Mouse (Mus musculus): ENCODE measurements around the gene Mia.

The Mia gene

DNA sequence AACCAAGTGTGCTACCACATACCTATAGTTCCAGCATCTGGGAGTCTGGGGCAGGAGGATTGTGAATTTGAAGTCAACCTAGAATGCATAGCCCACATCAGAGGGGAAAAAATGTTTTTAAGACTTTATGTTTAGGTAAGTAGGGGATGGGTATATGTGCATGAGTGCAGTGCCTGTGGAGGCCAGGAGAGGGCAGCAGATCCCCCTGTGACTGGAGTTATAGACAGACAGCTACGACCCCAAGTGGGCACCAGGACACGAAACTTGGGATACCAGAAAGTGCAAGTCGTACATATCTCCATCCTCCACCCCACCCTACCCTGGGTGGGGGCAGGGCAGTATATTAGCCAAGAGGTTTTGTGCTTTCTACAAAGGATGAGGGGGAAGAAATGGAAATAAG lies 4.0 kb upstream of the Mia start:
- no peak for DNase-seq

DNA sequence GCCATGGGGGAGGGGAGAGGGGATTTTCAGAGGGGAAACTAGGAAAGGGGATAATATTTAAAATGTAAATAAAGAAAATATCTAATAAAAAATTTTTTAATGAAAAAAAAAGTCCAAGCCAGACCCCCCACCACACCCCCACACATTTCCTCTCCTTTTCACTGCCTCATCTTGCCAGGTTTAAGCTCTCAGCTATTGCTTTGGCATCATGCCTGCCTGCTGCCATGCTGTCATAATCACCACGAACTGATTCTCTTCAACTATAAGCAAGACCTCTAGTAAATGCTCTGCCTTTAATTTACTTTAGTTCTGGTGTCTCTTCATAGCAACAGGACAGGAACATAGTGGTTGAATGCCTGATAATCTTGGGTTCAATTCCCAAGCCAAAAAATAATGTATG lies 1.5 kb upstream of the Mia start:
- no peak for DNase-seq

DNA sequence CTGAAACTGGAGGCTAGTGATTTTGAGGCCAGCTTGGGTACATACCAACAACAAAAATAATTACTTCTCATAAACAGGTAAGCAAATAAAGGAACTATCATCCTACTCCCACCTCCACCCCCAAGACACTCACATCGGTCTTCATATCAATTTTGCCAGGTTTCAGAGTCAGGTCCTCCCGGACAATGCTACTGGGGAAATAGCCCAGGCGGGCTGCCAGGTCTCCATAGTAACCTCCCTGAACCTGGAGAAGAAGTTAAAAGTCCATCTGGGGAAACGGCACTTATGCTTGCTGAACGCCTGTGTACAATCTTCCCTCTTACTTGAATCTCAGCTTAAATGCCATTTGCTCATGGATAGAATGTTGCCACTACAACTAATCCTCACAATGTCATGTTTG lies 921 bp downstream of the Mia start:
- DNase-seq = no peak

DNA sequence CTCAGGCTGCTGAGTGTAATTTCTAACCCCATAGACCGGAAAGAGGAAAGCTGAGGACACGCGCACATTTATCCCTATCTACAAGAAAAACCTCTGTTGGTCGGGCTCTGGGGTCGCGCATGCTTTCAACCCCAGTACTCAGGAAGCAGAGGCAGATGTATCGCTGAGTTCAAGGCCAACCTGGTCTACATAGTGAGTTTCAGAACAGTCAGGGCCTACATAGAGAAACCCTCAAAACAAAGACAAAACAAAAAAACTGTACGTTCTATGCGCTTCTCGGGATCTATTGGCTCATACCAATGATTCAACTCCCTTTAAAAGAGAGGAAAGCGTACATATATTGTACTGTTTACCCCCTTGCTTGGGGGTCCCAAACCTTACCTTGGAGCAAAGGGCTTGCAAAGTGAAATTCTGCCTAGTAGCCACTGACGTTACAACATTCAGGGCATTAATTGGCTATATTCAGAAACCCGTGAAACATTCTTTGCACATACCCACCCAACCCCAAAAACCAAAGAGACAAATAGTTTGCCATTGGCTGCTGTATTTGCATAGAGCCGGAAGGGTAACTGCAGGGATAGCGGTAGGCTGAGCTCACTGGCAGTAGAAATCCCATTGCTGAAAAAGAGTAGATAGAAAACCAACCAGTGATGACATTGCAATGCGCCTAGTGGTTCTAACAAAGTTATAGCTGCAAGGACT lies 1.6 kb downstream of the Mia start:
- DNase-seq = no peak

DNA sequence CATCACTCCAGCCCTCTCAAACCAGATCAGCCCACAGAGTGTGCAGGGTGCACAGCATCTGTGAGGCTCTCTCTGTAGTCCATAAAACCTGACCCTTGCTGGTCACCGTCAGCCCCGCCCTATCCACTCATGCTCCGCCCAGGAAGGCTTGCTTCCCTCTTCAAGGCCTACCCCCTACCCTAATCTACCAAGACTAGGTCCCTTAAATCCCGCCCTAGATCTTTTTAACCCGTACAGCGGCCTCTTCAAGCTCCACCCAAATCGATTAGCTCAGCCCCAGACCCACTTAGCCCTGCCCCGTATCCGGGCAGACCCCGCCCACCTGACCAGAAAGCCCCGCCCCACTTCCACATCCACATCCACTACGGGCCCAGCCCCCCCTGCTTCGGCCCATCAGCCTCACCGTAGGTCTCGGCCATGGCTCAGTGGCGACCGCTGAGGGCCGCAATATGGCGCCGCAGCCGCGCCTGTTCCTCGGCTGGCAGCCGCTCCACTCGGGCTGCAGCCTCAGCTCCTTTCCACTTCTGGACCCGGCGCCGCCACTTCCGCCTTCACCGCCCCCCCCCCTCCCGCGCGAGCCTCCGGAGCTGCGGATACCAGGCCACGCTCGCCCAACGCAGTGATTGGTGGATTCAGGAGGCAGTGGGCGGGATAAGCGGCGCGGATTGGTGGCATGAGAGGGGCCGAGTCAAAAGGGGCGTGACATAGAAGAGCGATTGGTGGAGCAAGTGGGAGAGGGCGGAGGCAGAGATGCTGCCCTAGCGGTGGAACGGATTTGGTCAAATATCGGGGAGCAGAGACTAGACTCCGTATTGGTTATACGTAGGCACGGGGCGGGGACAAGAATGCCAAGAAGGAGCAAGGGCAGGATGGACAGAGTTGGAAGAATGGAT lies 2.4 kb downstream of the Mia start, which contains the start of gene Rab4b:
TSS of gene Rab4b (minus strand) at position 573 of the 893 bp plus-strand sequence.
- peak; percentile 100 for DNase-seq

DNA sequence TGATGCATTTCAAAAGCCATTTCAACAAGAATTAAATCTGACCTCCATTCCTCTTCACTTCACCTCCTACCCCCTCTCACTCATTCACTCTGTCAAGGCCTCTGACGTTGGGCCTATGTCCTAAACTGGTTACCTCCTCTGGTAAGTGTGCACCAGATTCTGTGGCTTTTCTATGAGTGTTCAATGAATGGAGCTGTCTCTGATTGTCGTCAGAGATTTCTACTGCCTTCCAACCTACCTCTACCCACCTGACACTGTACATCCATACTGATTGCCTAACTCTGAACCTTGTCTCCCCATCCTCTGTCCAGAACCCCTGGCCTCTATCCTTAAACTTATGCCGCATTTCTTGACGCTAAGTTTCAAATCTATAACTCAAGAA lies 3.0 kb downstream of the Mia start:
- no peak for DNase-seq

DNA sequence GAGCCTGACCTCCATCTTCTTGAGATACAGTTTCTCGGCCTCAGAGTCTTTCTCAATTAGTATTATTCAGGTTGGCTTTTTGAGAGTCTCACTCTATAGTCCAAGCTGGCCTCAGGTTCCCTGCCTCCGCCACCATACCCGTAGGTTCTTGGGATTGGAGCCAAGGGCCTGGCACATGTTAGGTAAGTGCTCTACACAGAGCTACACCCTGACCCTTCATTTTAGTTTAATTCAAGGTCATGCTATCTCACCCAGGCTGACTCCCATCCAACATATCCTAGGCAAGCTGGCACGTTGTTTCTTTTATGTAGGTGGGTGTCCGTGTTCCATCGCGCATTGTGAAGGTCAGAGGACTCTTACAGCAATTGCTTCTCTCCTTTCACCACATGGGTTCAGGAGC lies 6.1 kb downstream of the Mia start:
- DNase-seq = no peak

DNA sequence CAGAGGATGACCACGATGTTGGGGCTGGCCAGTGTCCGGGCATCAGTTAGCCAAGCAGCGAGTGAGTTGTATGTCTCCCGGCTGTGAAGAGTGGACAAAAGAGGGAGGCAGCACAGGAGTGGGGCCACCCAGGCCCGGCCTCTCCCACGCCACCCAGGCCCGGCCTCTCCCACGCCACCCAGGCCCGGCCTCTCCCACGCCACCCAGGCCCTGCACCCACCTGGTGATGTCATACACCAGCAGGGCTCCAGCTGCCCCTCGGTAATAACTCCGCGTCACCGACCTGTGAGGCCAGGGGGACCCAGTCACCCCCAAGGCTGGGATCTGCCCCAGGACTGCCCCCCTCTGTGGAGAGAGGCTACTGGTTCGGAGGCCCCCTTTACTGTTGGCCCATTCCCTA lies 6.5 kb downstream of the Mia start:
- peak; percentile 17 for DNase-seq

DNA sequence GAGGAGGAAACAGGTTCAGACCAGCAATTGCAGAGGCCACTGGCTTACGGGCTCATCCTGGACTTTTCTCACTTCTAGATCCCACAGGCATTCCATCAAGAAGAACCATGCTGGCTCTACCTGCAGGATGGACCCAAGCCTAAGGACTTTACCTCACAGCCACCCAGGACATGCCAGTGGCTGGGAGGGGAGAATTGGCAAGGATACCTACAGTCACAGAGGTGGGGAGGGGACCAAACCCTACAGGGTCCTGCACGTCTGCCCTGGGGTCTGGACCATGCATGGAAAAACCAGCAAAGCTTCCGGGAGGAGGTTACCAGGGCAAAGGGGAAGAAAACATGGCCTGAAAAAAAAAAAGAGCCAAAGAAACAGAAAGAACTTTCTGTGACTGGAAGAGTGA lies 10.0 kb downstream of the Mia start:
- DNase-seq = no peak

DNA sequence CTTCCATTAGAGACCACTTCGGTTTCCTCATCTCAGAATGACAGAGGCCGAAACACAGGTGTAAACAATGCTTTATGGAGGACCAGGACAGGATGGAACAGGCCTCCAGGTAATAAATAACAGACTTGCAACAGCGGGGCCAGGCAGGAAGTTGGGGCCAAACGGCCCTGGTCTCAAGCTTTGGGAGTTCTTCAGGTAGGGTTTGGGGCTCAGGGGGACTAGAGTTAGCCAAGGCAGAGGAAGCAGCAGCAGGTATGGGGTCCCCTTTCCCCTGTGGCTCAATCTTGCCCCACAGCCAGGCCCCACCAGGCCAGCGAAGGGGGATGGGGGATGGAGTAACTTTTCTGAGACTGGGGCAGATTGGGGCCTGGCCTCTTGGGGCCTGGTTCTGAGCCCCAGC lies 12.6 kb downstream of the Mia start:
- no peak for DNase-seq

DNA sequence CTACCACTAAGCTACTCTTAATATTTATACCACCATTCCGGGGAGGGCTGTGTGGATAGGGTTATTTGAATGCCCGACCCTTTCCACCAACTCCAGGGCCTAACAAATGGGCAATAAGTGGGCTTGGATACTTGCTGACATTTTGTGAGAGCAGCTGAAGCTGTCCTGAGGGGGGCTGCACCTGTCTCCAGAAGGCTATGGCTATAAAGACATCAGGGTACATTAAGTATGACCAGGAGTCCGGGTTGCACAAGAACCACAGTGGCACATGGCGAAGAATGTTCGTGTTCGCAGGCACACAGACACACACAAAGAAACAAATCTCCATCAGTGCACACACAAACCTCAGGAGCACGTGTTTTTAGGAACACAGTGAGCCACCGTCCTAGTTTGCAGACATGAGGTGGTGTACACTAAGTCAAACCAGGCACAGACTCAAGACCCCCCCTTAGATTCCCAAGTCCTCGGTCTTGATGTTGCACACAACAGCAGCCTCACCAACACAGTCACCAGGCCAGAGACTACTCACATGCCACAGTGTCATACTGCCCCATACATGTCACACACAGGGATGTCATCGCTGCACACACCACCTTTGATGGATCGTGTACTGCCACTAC lies 13.4 kb downstream of the Mia start:
- no peak for DNase-seq

DNA sequence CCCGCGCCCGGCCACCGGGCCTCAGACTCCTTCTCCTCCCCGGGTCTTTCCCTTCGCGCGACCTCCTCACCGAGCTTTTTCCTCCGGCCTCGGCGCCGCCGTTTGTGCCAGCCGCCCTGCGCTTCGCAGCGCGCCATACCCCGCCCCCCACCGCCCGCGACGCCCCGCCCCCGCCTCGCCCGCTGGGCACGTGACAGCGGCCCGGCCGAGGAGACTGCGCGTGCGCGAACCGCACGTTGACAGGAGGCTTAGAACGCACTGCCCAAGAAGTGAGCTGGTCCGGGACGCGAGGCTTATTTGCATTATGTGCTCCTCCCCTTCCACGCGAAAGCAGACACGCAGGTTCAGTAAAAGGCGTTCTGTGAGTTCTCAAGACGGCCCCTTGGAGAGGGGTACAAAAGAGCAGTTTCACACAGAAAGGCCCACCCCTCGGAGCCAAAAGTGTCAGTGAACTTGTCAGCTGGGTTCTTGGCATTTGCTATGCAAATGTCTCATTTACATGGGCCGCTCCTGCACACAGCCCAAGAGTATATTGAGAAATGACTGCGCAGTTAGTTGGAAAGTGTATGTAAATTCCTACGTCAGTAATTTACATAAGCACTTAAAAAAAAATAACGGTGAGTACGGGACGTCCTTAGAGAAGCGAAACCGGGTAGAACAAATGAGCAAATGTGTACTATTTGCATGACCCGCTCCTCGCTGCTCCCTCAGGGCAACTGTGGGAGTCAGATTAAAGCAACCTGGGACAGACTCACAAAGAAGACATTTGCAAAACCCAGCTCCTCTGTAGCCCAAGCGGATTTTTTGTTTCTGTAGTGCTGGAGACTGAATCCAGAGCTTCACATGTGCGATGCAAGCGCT lies 14.1 kb downstream of the Mia start, which contains the start of gene Egln2:
TSS of gene Egln2 (minus strand) at position 189 of the 861 bp plus-strand sequence.
- DNase-seq = peak; percentile 94

DNA sequence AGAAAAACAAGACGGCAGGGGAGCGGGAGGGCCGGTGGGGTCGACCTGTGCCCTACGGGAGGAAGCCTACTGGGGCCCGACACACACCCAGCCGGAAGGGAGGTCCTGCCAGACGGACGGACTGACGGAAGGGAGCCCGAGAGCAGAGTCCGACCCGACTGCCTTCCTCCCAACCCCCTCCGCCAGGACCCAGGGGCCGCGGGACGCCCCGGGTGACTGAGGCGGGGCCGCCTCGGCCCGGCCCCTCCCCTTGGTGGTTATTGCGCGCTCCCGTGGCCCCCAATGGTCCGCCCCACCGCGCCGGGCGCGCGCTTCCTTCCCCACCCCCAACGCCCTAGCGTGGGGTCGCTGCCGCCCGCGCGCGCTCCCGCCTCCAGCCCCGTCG lies 14.7 kb downstream of the Mia start:
- peak; percentile 79 for DNase-seq

DNA sequence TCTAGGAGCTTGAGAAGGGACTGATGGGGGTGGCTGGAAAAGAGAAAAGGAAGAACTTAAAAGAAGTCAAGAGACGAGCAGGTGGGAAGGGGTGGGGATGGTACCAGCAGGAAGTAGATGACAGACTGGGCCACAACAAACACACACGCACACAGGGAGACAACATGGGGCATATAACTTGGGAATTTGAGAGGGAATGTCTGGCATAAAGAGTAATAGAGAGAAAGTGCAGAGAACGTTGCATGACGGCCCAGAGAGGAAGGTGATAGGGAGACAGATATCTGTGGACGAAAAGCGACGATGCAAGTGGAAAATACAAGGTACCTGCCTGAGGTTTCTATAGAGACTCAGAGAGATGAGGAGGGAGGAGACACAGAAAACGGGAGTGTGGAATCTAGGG lies 15.3 kb downstream of the Mia start:
- peak; percentile 28 for DNase-seq

DNA sequence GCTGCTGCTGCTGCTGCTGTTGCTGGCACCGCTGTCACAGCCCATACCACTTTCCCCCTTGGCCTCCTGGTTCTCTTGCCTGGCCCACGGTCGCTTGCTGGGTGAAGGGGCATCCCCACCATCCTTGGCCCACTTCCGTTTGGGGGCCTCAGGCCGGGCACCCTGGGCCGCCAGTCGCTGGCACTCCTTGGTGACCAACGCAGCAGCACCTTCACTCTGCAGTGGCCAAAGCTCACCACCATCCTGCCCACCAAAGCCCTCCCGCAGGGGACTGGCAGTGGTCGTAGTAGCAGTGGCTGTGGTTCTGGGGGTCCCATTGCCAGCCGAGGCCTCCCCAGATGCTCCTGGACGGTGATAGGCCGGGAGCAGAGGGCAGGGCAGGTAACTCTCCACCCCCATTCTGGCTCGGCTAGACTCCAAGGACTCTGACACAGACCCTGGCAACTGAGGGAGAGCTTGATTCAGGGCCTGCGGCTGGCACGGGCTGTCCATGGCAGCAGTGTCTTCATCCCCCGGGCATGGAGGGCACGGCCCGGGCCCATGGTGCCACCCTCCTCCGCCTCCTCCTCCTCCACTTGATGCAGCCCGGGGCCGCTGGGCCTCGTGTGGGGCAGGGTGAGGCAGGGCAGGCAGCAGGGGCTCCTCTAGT lies 15.8 kb downstream of the Mia start:
- peak; percentile 66 for DNase-seq

DNA sequence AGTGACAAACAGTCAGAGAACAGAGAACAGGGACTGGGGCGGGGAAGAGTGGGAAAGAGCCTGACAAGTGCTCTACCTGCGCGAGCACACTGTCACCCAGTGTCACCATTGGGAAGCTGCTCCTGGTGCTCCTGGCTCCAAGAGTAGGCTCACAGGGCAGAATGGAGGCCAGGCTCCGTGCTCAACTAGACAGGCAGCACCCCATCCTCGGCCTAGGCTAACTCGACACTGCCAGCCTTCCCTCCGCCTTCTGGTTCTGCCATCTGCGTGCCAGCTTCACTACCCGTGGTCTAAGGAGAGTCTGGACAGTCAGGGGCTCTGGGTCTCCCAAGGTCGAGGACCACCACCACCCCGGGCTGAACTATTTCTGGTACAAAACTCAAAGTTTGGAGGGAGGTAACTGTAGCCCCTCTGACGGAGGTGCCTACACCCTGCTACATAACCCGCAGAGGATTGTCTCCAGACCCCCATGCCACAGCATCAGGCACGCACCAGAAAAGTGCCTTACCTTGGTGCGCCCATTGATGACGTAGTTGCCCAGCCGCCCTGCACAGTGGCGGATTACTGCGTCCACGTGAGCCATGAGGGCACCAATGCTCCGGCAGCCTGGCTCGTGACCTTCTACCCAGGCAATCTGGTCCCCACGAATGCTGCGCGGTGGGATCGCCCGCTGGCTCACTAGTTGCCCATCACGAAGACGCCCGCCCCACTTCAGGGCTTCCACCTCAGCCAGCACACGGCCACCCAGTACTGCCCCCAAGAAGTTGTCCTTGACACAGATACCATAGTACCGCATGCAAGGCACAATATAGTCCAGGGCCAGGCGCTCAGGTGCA lies 16.6 kb downstream of the Mia start:
- DNase-seq = peak; percentile 57

DNA sequence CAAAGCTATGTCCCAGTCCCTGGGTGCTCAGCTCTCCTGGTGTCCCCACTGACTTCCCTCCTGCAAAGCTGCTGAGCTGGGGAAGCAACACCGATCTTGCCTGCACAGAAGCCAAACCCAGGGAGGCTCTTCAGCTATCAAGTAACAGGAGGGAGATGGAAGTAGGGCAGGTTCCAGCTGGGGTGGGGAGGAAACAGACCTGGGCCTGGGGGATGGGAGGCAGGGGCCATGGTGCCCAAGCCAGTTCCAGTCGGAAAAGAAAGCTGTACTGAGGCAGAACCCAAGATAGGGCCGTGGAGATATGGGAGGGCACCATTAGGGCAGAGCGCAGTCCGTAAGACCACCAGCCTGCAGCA lies 17.5 kb downstream of the Mia start:
- no peak for DNase-seq

DNA sequence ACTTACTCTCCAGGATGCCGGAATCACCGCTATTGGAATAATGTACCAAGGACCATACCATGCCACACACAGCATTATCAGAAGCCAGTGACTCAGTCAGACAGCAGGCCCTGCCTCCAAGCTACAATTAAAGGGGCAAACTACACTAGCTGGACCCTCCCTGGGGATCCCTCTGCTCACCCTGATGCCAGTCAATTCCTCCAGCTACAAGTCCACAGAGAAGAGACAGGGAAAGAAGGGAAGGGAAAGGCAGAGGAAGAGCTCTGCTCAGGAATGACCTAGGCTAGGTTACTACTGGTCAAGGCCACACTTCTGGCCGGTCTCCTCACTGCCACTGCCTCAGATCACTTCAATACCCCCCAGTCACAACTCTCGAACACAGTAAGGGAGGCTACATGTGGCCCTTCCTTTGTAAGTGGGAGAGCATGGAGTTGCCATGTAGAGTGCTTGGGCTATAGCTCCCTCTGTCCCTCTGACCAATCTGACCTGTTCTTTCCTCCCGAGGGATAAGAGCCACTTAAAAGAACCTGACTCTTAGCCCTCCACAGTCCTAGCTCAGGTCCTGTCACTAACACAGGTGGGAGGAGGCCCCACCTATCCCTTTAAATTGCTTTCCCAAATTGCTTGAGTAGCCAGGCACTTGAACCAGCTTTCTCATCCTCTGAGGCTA lies 18.0 kb downstream of the Mia start:
- DNase-seq = no peak

DNA sequence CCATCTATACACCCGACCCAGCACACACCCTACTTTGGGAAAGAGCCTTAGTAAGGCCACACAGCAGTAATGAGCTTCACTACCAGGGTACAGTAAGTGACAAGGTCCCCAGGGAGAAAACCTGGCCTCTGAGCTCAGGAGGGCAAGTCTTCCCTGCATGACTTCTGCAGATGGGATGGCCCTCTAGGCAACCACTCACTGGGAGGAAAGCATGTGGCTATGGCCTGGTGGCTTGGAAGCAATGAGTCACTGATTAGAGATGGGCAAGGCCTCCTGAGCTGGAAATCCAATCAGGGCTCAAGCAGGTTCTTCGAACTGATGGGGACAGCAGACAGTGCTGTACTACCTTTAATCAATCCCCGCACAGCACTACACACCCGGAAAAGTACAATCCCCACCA lies 19.2 kb downstream of the Mia start:
- DNase-seq = peak; percentile 13

DNA sequence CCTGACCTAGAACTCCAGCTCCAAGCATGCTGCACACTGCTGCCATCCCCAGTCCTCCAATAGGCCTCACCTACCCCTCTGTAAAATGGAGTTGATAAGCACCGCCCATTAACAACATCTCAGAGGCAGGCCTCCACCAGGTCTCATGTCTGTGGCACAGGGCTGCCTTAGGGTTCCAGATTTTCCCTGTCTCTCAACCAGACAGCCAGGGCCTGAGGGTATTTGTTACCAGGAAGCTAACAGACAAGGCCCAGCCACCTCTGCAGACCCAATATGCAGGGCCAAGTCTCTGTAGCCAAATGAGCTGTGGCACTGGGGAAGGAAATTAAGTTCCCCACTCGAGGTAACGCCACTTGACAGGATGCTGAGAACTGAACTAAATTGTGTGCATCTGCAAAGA lies 20.0 kb downstream of the Mia start:
- peak; percentile 6 for DNase-seq

DNA sequence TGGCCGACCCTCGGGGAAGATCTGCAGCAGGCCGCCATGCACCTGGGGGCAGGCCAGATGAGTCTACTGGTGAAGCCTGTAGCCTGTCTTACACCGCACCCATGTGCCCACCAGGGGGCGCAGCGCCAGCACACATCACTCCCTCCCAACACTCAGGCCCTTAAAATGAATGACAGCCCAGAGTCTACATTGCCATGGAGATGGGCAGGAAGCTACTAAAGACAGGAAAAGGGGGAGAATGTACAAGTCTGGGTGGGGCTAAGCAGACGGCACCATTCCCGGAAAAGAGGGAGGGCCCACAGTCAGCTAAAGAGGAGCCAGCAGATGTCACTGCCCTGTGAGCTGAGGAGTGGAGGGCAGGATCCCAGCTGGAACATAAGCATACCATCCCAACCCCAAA lies 21.1 kb downstream of the Mia start:
- peak; percentile 83 for DNase-seq

All from cerebellum, adult 11 months (tissue).